9 mouse cellular contexts compared by ENCODE assay signal in genomic region chr13:63242401-63243192, GRCm38 (mm10).
DNase-seq lines count a peak whose midpoint lies in the region; ATAC-seq and TF ChIP-seq lines count a peak whose summit lies in the region.
"Had no signal": no experiment of that assay in that cellular context is flagged by ENCODE, and none has a peak within 500 bp of the region (broad histone marks: within the 10 kb centered on the region; RNA-seq: fewer than 3 reads in every experiment).

No protein-coding gene starts in this region.

- no peak for TF ChIP-seq POLR2A in spleen, adult 2 months (IDR thresholded peaks at IDR 0.05; ENCODE audit: low read depth, low read length)

- TF ChIP-seq CTCF in spleen, adult 2 months (IDR thresholded peaks at IDR 0.05; ENCODE audit: extremely low read depth, insufficient read depth, insufficient read length, insufficient replicate concordance) = no peak

- peak; percentile 29 for DNase-seq in cerebellum, adult 11-12 months
- no peak for DNase-seq in cerebellum, adult 9-11 months
- no peak for DNase-seq in spleen, adult 2 months (ENCODE audit: low read depth in 1 of 2, low spot score in 2 of 2)
- DNase-seq in spleen, adult 18-20 months = no peak
- DNase-seq in kidney, postnatal 36 days = peak; percentile 58 to 61
- no peak for DNase-seq in frontal cortex, adult 2 months (ENCODE audit: extremely low spot score in 1 of 2, low spot score in 1 of 2)
- no peak for DNase-seq in urinary bladder, postnatal 10 days (ENCODE audit: low spot score)
- DNase-seq: adrenal gland, postnatal 25 days had no signal

- peaks cover 7% of the 10 kb centered on the region; the same call in 1 of the 2 replicates for H3K4me1 ChIP-seq in spleen, adult 2 months (ENCODE audit: control insufficient read depth, insufficient read depth, insufficient read length)

- no peaks in the 10 kb centered on the region for H3K27me3 ChIP-seq in spleen, adult 2 months (ENCODE audit: control insufficient read depth, insufficient read depth, low read length)

- H3K36me3 ChIP-seq in spleen, adult 2 months (ENCODE audit: control insufficient read depth, insufficient read depth, low read length) = 0 out of 2 replicates have a peak, but pooled peaks cover 1% of the 10 kb centered on the region

- ATAC-seq in CD4-positive, CD25-positive, alpha-beta regulatory T cell, adult 4 months = no peak

- no peak overlapping the region for H3K27ac ChIP-seq in spleen, adult 2 months (ENCODE audit: insufficient read depth, low read length)

- 85% methylated on average over 10 of the region's 10 CpGs for WGBS in spleen, adult 2 months

- H3K4me3 ChIP-seq in spleen, adult 2 months (ENCODE audit: extremely low read depth, insufficient read depth, insufficient read length) = peak overlapping the region; percentile 22; the same call in 1 of the 2 replicates

Comparison
In these comparisons a context has a peak if more than half of its experiments do, and no peak if none do; other contexts are left out.
1. DNase-seq: peak in cerebellum, adult 11-12 months (single experiment) and kidney, postnatal 36 days (2 of 2); none in cerebellum, adult 9-11 months (single experiment), spleen, adult 2 months (0 of 2), spleen, adult 18-20 months (0 of 2), frontal cortex, adult 2 months (0 of 2) and urinary bladder, postnatal 10 days (single experiment).